Comparison of ENCODE assay signal across 18 mouse cellular contexts in genomic region chr3:51159322-51159721, GRCm38 (mm10).
DNase-seq lines count a peak whose midpoint lies in the region; ATAC-seq lines count a peak whose summit lies in the region.
"Had no signal": no experiment of that assay in that cellular context is flagged by ENCODE, and none has a peak within 500 bp of the region (broad histone marks: within the 10 kb centered on the region; RNA-seq: fewer than 3 reads in every experiment).

No protein-coding gene starts in this region.

- no peak overlapping the region for H3K27ac ChIP-seq in embryonic facial prominence, embryonic 11.5 days (replicated peaks; ENCODE audit: low read depth, low read length)
- no peak overlapping the region for H3K27ac ChIP-seq in embryonic facial prominence, embryonic 10.5 days (replicated peaks)
- peak overlapping the region; percentile 33; the same call in 1 of the 2 replicates for H3K27ac ChIP-seq in midbrain, embryonic 10.5 days (replicated peaks)
- no peak overlapping the region for H3K27ac ChIP-seq in midbrain, embryonic 16.5 days (ENCODE audit: low read length)
- H3K27ac ChIP-seq in midbrain, embryonic 13.5 days: peak overlapping the region; percentile 35; the same call in 1 of the 2 replicates
- H3K27ac ChIP-seq: forebrain, embryonic 13.5 days; heart, adult 2 months; hindbrain, embryonic 14.5 days had no signal

- no peaks in the 10 kb centered on the region for H3K9me3 ChIP-seq in embryonic facial prominence, embryonic 11.5 days (replicated peaks; ENCODE audit: control insufficient read depth, low read length)
- H3K9me3 ChIP-seq in embryonic facial prominence, embryonic 10.5 days: no peaks in the 10 kb centered on the region
- H3K9me3 ChIP-seq in midbrain, embryonic 10.5 days (replicated peaks): no peaks in the 10 kb centered on the region
- H3K9me3 ChIP-seq in midbrain, embryonic 16.5 days (replicated peaks; ENCODE audit: control insufficient read depth, low read length, poor library complexity, severe bottlenecking): no peaks in the 10 kb centered on the region
- H3K9me3 ChIP-seq in midbrain, embryonic 13.5 days: no peaks in the 10 kb centered on the region
- H3K9me3 ChIP-seq: forebrain, embryonic 13.5 days; heart, embryonic 12.5 days had no signal

- no peak overlapping the region for H3K4me3 ChIP-seq in embryonic facial prominence, embryonic 11.5 days (ENCODE audit: low read depth, low read length)
- no peak overlapping the region for H3K4me3 ChIP-seq in embryonic facial prominence, embryonic 10.5 days
- no peak overlapping the region for H3K4me3 ChIP-seq in midbrain, embryonic 10.5 days
- H3K4me3 ChIP-seq in midbrain, embryonic 16.5 days (ENCODE audit: low read depth, low read length): no peak overlapping the region
- H3K4me3 ChIP-seq in midbrain, embryonic 13.5 days (replicated peaks): no peak overlapping the region
- H3K4me3 ChIP-seq: forebrain, embryonic 13.5 days; heart, adult 2 months; heart, embryonic 12.5 days had no signal

- no peaks in the 10 kb centered on the region; the same call in 1 of the 2 replicates for H3K4me1 ChIP-seq in embryonic facial prominence, embryonic 11.5 days (ENCODE audit: control insufficient read depth, insufficient read depth, low read length)
- H3K4me1 ChIP-seq in embryonic facial prominence, embryonic 10.5 days: peaks cover 26% of the 10 kb centered on the region
- H3K4me1 ChIP-seq in midbrain, embryonic 10.5 days: peaks cover 50% of the 10 kb centered on the region
- peaks cover 12% of the 10 kb centered on the region; the same call in 1 of the 2 replicates for H3K4me1 ChIP-seq in midbrain, embryonic 16.5 days (ENCODE audit: control insufficient read depth, insufficient read depth, low read length)
- peaks cover 23% of the 10 kb centered on the region for H3K4me1 ChIP-seq in midbrain, embryonic 13.5 days (replicated peaks)

- H3K27me3 ChIP-seq in embryonic facial prominence, embryonic 11.5 days (ENCODE audit: control insufficient read depth, insufficient read depth, low read length): no peaks in the 10 kb centered on the region
- no peaks in the 10 kb centered on the region for H3K27me3 ChIP-seq in embryonic facial prominence, embryonic 10.5 days (replicated peaks; ENCODE audit: low read depth, poor library complexity, severe bottlenecking)
- H3K27me3 ChIP-seq in midbrain, embryonic 10.5 days (ENCODE audit: low read depth, poor library complexity, severe bottlenecking): no peaks in the 10 kb centered on the region; the same call in 1 of the 2 replicates
- no peaks in the 10 kb centered on the region for H3K27me3 ChIP-seq in midbrain, embryonic 16.5 days (ENCODE audit: control insufficient read depth, insufficient read depth, low read depth, low read length)
- no peaks in the 10 kb centered on the region for H3K27me3 ChIP-seq in midbrain, embryonic 13.5 days
- H3K27me3 ChIP-seq: forebrain, embryonic 13.5 days; Patski had no signal

- no peaks in the 10 kb centered on the region for H3K36me3 ChIP-seq in embryonic facial prominence, embryonic 11.5 days (replicated peaks; ENCODE audit: control insufficient read depth, insufficient read depth, low read depth, low read length)
- H3K36me3 ChIP-seq in embryonic facial prominence, embryonic 10.5 days (replicated peaks): no peaks in the 10 kb centered on the region
- H3K36me3 ChIP-seq in midbrain, embryonic 10.5 days: no peaks in the 10 kb centered on the region
- no peaks in the 10 kb centered on the region for H3K36me3 ChIP-seq in midbrain, embryonic 16.5 days (ENCODE audit: control insufficient read depth, insufficient read depth, low read length)
- no peaks in the 10 kb centered on the region for H3K36me3 ChIP-seq in midbrain, embryonic 13.5 days
- H3K36me3 ChIP-seq: heart, embryonic 12.5 days had no signal

- H3K9ac ChIP-seq in embryonic facial prominence, embryonic 11.5 days (replicated peaks; ENCODE audit: low read length): no peak overlapping the region
- no peak overlapping the region for H3K9ac ChIP-seq in midbrain, embryonic 16.5 days (ENCODE audit: low read depth, low read length)
- no peak overlapping the region for H3K9ac ChIP-seq in midbrain, embryonic 13.5 days (replicated peaks)
- H3K9ac ChIP-seq: forebrain, embryonic 13.5 days; forebrain, postnatal 0 days; heart, embryonic 12.5 days; hindbrain, embryonic 14.5 days had no signal

- 0 out of 2 replicates have a peak, but pooled peaks have one; percentile 4 for ATAC-seq in embryonic facial prominence, embryonic 11.5 days (replicated peaks; ENCODE audit: insufficient number of reproducible peaks, low FRiP score, low TSS enrichment, low read depth)
- no peak; the same call in 1 of the 2 replicates for ATAC-seq in midbrain, embryonic 16.5 days
- ATAC-seq in midbrain, embryonic 13.5 days: no peak
- ATAC-seq: activated CD4-positive, CD25-positive, alpha-beta regulatory T cell, adult 4 months; forebrain, embryonic 13.5 days; forebrain, postnatal 0 days; Patski had no signal

- 24% methylated on average over 4 of the region's 4 CpGs for WGBS in embryonic facial prominence, embryonic 11.5 days
- WGBS in embryonic facial prominence, embryonic 10.5 days: 25% methylated on average over 4 of the region's 4 CpGs
- 22% methylated on average over 4 of the region's 4 CpGs for WGBS in midbrain, embryonic 10.5 days
- 25% methylated on average over 4 of the region's 4 CpGs for WGBS in midbrain, embryonic 16.5 days
- WGBS in midbrain, embryonic 13.5 days: 14% methylated on average over 4 of the region's 4 CpGs

- no peak overlapping the region for H3K4me2 ChIP-seq in embryonic facial prominence, embryonic 11.5 days (ENCODE audit: low read depth, low read length)
- no peak overlapping the region for H3K4me2 ChIP-seq in midbrain, embryonic 16.5 days (ENCODE audit: low read length)
- no peak overlapping the region for H3K4me2 ChIP-seq in midbrain, embryonic 13.5 days (replicated peaks)
- H3K4me2 ChIP-seq: forebrain, embryonic 13.5 days; heart, embryonic 12.5 days; hindbrain, embryonic 14.5 days had no signal

- DNase-seq in embryonic facial prominence, embryonic 11.5 days (ENCODE audit: low spot score): no peak
- DNase-seq in embryonic facial prominence, embryonic 10.5 days (ENCODE audit: low spot score): no peak
- DNase-seq in midbrain, embryonic 10.5 days (ENCODE audit: low spot score): peak; percentile 39
- peak; percentile 32 for DNase-seq in retina, postnatal 1 day
- DNase-seq in adrenal gland, postnatal 4 days (ENCODE audit: low spot score in 2 of 2): no peak
- no peak for DNase-seq in thymus, adult 18-20 months
- DNase-seq: adrenal gland, postnatal 14 days; embryo, embryonic 11 days; gastrocnemius, postnatal 14 days; heart, adult 2 months had no signal

Comparison
In these comparisons a context has a peak if more than half of its experiments do, and no peak if none do; other contexts are left out.
1. H3K27ac ChIP-seq: peak in midbrain, embryonic 10.5 days (single experiment) and midbrain, embryonic 13.5 days (single experiment); none in embryonic facial prominence, embryonic 11.5 days (single experiment), embryonic facial prominence, embryonic 10.5 days (single experiment) and midbrain, embryonic 16.5 days (single experiment).
2. DNase-seq: peak in midbrain, embryonic 10.5 days (single experiment) and retina, postnatal 1 day (single experiment); none in embryonic facial prominence, embryonic 11.5 days (single experiment), embryonic facial prominence, embryonic 10.5 days (single experiment), adrenal gland, postnatal 4 days (0 of 2) and thymus, adult 18-20 months (0 of 2).